Mouse (Mus musculus) CH12F3 (cell line): ENCODE data around the gene Robo2.

Source experiments
- in situ Hi-C: fragments of 300-500 bp; cut with MboI; formaldehyde crosslinking; loops from 2 replicates; pipeline ENCODE4 v1.14.3; 2020; ENCODE audit warnings: low sequenced_read_pairs

Gene Robo2

GRCm38 (mm10) chr16:74411481-74412251 is at the start of gene Robo2:
Robo2 (minus strand) TSS chr16:74411825.
- in situ Hi-C loops: no loop called here

DNA sequence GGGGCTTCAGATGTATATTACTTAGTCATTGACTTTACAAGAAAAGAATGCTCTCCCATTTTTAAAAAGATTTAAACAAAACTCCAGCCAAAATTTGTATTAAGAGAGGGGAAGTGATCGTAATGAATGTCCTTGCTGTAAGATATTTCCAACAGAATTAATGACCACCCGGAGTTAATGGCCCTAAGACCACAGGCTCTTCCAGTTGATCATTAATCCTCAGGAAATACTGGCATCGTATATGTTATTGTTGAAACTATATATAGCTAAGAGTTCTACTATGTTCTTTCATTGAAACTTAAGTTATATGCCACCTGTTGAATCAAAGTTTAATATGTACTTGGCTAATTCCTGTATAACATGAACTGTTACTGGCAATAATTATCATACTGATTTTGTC is 46.5 kb upstream of the Robo2 start:
- in situ Hi-C loops: no loop called here

GRCm38 (mm10) chr16:74457736-74458135 is 46.1 kb upstream of the Robo2 start:
- in situ Hi-C loops: no loop called here

GRCm38 (mm10) chr16:74456808-74457470 is 45.3 kb upstream of the Robo2 start:
- in situ Hi-C loops: no loop called here

DNA sequence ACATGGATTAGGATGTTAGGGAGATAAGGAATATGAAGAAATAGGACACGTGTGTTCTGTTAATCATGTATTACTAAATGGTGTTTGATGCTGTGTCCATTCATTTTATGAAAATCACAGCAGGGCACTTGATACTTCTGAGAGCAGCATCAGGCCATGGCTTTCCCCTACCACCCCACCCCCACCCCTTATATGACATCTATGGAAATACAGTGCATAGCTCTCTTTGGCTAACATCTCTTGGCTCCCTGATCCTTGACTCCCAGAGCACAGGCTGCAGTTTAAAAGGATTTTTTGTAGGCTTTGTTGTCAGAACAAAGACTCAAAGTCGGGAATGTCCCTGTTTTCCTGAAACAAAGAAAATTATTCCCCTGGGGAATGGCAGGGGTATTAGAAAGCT is 43.6 kb upstream of the Robo2 start:
- in situ Hi-C loops: no loop called here

DNA sequence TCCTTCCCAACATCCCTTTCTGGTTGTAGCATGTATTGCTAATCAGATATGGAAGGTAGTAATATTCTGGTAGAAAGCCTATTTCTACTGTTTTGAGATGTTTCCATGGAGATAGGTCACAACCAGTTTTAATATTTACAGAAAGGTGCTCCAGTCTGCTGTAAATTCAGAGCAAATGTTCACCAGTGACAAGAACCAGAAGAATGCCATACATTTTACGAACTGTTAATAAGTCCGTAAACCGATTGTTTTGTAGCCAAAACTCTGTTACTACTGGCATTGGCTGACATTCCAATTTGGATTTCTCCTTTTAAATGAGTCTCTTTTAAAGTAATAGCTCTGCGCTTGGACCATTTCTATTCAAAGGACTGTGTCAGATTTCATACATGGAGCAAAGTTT is 36.4 kb upstream of the Robo2 start:
- in situ Hi-C loops: no loop called here

DNA sequence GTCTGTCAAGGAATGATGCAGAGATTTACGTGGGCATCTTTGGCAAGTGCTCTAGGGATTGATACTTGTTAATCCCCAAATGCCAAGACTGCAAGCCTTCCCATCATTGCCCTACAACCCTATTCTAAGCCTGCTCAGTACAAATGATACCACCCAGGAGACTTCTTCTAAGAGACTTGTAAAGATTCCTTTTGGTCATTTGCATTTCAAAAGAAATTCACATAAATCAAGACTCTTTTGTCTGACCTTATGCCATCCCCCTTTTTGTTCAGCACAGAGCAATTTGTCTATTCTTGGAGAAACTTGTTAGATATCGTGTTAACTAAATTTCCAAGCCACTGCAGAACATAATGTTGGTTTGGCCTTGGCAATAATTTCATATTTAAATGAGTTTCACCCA is 15.4 kb upstream of the Robo2 start:
- in situ Hi-C loops: no loop called here

GRCm38 (mm10) chr16:74420324-74420723 is 8.7 kb upstream of the Robo2 start:
- in situ Hi-C loops: no loop called here

DNA sequence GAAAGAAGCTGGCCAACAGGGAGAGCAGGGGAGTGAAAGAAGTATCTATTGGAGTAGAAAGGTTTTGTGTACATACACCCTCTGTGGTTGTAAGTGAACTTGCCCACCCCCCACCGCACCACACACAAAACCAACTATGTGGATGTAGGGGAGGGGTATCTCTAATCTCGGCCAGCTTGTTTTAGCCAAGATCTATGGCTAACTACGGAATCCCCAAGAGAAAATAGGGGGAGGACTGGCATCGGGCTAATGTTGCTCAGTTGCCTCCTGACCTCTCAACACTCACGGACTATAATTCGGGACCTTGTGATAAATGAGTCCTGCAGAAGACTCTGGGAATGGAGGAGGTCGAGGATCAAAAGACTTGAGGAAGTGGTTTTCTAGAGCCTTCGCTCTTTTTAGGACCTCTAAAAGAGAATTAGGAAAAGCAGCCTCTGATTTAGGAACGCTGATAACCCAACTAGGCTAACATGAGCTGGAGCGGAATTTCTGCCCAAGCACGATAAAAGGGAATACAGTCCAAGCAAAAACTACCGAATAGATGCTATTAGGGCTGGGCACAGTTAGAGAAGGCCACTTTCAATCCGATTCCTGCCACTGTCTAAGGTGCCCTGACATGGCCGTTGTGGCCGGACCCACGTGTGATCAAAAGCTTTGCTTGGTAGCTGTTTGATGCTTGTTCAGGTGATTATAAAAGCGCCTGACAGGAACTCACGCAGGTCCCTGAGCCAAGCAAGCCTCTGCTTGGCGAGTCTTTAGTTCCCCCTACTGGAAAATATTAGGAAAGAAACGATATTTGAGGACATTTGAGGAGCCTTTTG is 1.1 kb upstream of the Robo2 start:
- in situ Hi-C loops: no loop called here

DNA sequence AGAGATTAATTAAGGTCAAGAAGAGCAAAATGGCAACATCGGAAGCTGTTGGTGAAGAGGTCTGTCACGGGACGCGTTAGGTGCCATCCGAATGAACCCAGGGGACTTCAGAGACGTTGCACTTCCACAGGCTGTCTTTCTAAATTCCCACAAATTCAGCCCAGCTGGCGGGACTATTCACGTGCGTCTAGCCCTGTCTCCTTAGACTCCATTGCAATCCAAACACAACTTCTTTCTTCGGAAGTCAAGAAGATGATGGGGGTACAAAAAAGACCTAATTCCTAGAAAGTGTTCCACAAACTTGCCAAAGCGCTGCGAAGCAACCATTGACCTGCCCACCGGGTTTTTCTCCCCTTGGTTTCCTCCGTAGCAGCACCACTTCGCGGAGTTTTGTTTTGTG is 604 bp downstream of the Robo2 start:
- in situ Hi-C loops: no loop called here

- in situ Hi-C loops: no loop called here
Measured at GRCm38 (mm10) chr16:74410125-74410524, 1.5 kb downstream of the Robo2 start.

DNA sequence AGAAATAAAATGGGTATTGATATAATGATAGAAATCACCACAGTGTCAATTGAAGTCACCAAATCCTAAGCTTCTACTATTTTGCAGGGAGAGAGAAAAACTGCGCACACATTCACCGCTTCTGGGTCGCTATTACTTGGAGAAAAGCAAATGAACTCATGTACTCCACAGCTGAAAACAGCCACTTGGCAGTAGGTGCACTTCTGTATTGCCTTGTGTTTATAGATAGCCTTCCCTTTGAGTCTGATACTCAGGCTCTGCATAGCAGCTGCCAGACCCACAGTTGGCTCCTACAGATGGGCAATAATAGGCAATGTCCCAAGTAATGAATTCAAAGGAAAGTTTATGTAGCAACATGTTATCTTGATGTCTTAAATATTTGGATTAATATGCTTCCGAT is 2.1 kb downstream of the Robo2 start:
- in situ Hi-C loops: no loop called here

DNA sequence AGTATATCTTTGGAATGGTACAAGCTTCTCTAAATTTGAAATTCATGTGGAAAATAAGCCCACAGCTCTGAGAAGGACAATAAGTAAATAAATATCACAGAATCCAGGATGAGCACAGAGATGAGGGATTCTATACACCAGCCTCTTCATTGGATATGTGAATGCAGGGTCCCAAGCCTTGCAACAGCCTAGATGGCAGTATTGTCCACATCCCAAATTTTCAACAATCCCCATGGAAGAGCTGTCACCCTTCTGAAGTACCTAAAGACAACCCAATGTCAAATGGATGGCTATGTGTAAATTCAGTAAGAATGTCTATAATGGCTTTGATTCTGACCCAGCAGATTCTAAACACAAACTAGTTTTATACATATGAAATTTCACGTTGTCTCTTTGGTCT is 3.1 kb downstream of the Robo2 start:
- in situ Hi-C loops: no loop called here

DNA sequence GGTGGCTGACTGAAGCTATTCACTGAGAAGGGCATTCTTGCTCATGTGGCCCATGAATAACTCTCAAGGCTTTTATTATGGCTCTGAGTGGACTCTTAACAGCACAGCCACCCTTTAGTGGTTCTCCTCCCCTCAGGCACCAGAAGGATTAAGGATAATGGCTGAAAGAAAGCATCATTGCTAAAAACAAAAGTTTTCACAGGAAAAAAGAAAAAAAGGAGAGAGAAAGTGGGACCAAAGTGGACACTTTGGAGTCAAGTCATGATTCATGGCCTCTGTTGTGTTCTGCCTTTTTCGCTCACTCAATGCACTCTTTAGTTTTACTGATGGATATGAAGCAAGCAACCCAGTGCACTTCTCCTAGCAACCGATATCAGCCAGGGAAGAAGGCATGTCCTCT is 14.3 kb downstream of the Robo2 start:
- in situ Hi-C loops: no loop called here

DNA sequence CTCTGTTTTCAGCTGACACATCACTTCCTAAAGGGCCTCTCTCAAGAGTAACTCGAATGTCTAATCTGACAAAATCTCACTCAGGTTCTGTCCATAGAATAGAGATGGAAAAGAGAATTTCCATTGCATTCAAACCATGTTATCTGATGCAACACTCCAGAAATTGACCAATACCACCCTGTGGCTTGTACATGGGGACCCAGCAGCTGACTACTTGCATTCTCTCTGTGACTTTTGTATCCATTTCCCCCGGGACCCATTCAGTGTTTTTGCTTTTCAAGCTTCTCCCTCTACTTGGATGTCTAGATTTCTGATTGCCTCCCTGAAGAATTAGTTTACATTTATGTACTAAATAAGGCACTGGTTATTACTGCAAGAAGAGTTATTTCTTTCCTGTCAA is 15.9 kb downstream of the Robo2 start:
- in situ Hi-C loops: no loop called here

GRCm38 (mm10) chr16:74379458-74379857 is 32.2 kb downstream of the Robo2 start:
- in situ Hi-C loops: no loop called here

- in situ Hi-C loops: no loop called here
Measured at GRCm38 (mm10) chr16:74375342-74375940, 36.2 kb downstream of the Robo2 start.

- in situ Hi-C loops: no loop called here
Measured at GRCm38 (mm10) chr16:74374540-74374939, 37.1 kb downstream of the Robo2 start.

DNA sequence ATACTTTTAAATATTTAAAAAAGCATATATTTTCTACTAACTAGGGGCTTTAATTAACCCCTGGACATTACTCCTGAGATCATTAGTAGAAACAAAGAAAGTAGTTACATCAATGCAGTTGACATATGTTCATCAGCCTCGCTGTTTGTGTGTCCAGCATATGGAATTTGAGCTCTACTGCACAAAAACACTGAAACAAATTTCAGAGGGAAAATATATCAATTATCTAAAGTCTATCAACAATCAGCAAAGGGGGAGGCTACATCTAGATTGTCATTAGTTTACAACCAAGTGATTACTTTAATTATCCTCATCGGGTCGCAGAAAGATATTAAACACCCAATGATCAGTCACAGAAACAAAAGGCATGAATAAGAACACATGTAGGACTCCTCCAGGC is 38.2 kb downstream of the Robo2 start:
- in situ Hi-C loops: no loop called here

DNA sequence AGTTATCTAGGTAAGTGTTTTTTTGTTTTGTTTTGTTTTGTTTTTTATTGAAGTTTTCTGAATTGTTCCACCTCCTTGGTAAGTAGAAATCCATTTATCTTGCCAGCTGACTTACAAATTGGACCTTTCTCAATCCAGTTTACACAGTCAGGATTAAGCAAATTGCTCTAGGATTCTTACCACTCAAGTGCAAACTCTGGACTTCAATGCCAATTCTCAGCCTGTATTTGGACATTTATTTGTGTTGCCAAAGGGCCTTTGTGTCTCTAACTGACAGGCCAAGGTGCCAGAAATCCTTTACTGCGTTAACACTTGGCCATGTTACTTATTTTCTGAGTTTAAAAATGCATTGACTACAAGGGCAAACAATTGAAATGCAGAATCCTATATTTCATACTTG is 38.7 kb downstream of the Robo2 start:
- in situ Hi-C loops: no loop called here

DNA sequence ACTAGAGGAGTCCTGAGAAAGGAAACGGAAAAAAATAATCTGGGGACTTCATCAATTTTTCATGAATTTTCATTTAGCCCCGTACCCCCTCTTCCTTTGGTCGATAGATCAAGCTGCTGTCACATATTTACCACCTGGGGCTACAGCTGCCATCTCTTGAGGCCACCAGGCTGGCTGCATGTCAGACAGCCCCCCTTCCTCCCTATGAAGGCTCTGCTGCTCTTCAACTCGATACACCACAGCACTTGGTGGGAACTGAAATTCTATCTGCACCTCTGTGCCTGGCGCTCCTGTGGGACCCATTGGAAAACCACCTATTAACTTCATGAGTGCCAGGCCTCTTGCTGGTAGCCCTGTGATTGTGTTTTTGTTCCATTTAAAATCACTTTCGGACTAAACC is 63.2 kb downstream of the Robo2 start:
- in situ Hi-C loops: no loop called here
